Mouse (Mus musculus) left cerebral cortex, adult 9 months (tissue): ENCODE data around the gene Zswim5.

Experiments used
- DNase-seq, 2 experiments: peaks; one replicate each; pipeline ENCODE4 v3.0.0; 2022; ENCODE audit warnings: low spot score in 2 of 2

Gene Zswim5

GRCm38 (mm10) chr4:116913318-116913717 lies 36.1 kb downstream of the Zswim5 start:
- no peak for DNase-seq

- peak in 1 of 2 experiments; percentile 10 for DNase-seq
Measured at GRCm38 (mm10) chr4:116928006-116928651, 51.0 kb downstream of the Zswim5 start.

- DNase-seq, result no peak
Measured at GRCm38 (mm10) chr4:116939585-116939984, 62.4 kb downstream of the Zswim5 start.

GRCm38 (mm10) chr4:116942695-116943094 lies 65.5 kb downstream of the Zswim5 start:
- no peak for DNase-seq

- DNase-seq, result no peak
Measured at GRCm38 (mm10) chr4:116944055-116944454, 66.9 kb downstream of the Zswim5 start.

- DNase-seq, result no peak
Measured at GRCm38 (mm10) chr4:116951642-116952041, 74.5 kb downstream of the Zswim5 start.

- DNase-seq, result no peak
Measured at GRCm38 (mm10) chr4:116954951-116955350, 77.8 kb downstream of the Zswim5 start.

GRCm38 (mm10) chr4:116976503-116976902 lies 99.3 kb downstream of the Zswim5 start:
- DNase-seq, result no peak

- DNase-seq, result no peak
Measured at GRCm38 (mm10) chr4:116985681-116986080, 108.5 kb downstream of the Zswim5 start.

GRCm38 (mm10) chr4:116986400-116987121 lies 109.4 kb downstream of the Zswim5 start:
- peak in 1 of 2 experiments; percentile 77 for DNase-seq

GRCm38 (mm10) chr4:116987122-116987456 lies 109.9 kb downstream of the Zswim5 start:
- DNase-seq, result no peak

GRCm38 (mm10) chr4:116989731-116990130 lies 112.6 kb downstream of the Zswim5 start:
- no peak for DNase-seq

GRCm38 (mm10) chr4:116991366-116991765 lies 114.2 kb downstream of the Zswim5 start:
- DNase-seq, result peak in 1 of 2 experiments; percentile 90

- DNase-seq, result peak; percentile 90 to 96
Measured at GRCm38 (mm10) chr4:116993672-116994621, 116.8 kb downstream of the Zswim5 start, which contains the start of gene Urod. TSS of gene Urod (minus strand) at chr4:116994413.

GRCm38 (mm10) chr4:116995131-116995797 lies 118.1 kb downstream of the Zswim5 start, which contains the start of gene Hectd3:
TSS of gene Hectd3 (plus strand) at chr4:116995317.
- no peak for DNase-seq

- no peak for DNase-seq
Measured at GRCm38 (mm10) chr4:116995798-116996135, 118.6 kb downstream of the Zswim5 start.

- no peak for DNase-seq
Measured at GRCm38 (mm10) chr4:116999513-117000154, 122.5 kb downstream of the Zswim5 start.

- DNase-seq, result no peak
Measured at GRCm38 (mm10) chr4:117001957-117002356, 124.8 kb downstream of the Zswim5 start.

GRCm38 (mm10) chr4:117002543-117003521 lies 125.7 kb downstream of the Zswim5 start:
- DNase-seq, result peak in 1 of 2 experiments; percentile 70

- DNase-seq, result no peak
Measured at GRCm38 (mm10) chr4:117004649-117005048, 127.5 kb downstream of the Zswim5 start.
